In genomic region chr11:98595955-98596354, GRCm38 (mm10) we compare ENCODE assay signal across 30 mouse cellular contexts. TPM values are rescaled to one million over a fixed set of nuclear protein-coding genes. Genes with fewer than 3 reads are reported as not detected.
DNase-seq lines count a peak whose midpoint lies in the region; ATAC-seq and TF ChIP-seq lines count a peak whose summit lies in the region.
"Had no signal": no experiment of that assay in that cellular context is flagged by ENCODE, and none has a peak within 500 bp of the region (broad histone marks: within the 10 kb centered on the region; RNA-seq: fewer than 3 reads in every experiment).

No protein-coding gene starts in this region.

- peak; percentile 50 for DNase-seq in CD4-positive helper T cell, adult 2 months (ENCODE audit: low read depth, low spot score)
- DNase-seq in natural killer cell, adult 2 months (ENCODE audit: low spot score in 2 of 2), result peak; percentile 26 to 52
- DNase-seq in urinary bladder, adult 2 months (ENCODE audit: low spot score), result no peak
- DNase-seq in left cerebral cortex, adult 2 months (ENCODE audit: extremely low spot score in 1 of 2, low spot score in 2 of 2), result no peak
- DNase-seq: adrenal gland, adult 2 months; adrenal gland, postnatal 10 days; adrenal gland, postnatal 25 days; B cell, adult 2 months; cerebellum, adult 11 months; cerebellum, adult 18-20 months; cerebellum, adult 8-10 months; cerebellum, adult 9-11 months; cerebellum, postnatal 14 days; cerebellum, postnatal 36 days; embryo, embryonic 11 days; forebrain, postnatal 0 days had no signal

- TF ChIP-seq CTCF in left cerebral cortex, adult 2 months (IDR thresholded peaks at IDR 0.05), result no peak

- intact Hi-C loops in left cerebral cortex, adult 2 months (cut with DNase I), result no loop called here

- peak; percentile 26 for ATAC-seq in CD4-positive, CD25-positive, alpha-beta regulatory T cell, adult 4 months
- peak; percentile 36 for ATAC-seq in activated CD4-positive, CD25-positive, alpha-beta regulatory T cell, adult 4 months
- no peak for ATAC-seq in erythroblast, adult 5-6 weeks (replicated peaks; ENCODE audit: low FRiP score, poor library complexity, severe bottlenecking)
- ATAC-seq: forebrain, embryonic 13.5 days; forebrain, embryonic 15.5 days; forebrain, postnatal 0 days; Patski had no signal

- H3K4me3 ChIP-seq in left cerebral cortex, adult 2 months, result no peak overlapping the region
- H3K4me3 ChIP-seq: embryonic facial prominence, embryonic 13.5 days; embryonic facial prominence, embryonic 15.5 days; forebrain, embryonic 13.5 days; forebrain, embryonic 15.5 days had no signal

- H3K27ac ChIP-seq in left cerebral cortex, adult 2 months, result no peak overlapping the region
- H3K27ac ChIP-seq: embryonic facial prominence, embryonic 13.5 days; embryonic facial prominence, embryonic 15.5 days; forebrain, embryonic 13.5 days; forebrain, embryonic 15.5 days had no signal

RNA-seq across cellular contexts. Expression of gene Lrrc3c, which starts 2.1 kb away (rescaled TPM):
- not detected for polyA plus RNA-seq in CD4-positive, CD25-positive, alpha-beta regulatory T cell, adult 4 months (2017; shearing (Covaris generic))
- not detected for polyA plus RNA-seq in activated CD4-positive, CD25-positive, alpha-beta regulatory T cell, adult 4 months (2017; shearing (Covaris generic))
- total RNA-seq in erythroblast, adult 5-6 weeks (2015; ENCODE audit: low replicate concordance), result not detected in 2 replicates
- total RNA-seq in erythroblast, adult 5-6 weeks (2017; ENCODE audit: low replicate concordance), result not detected in 2 replicates
- polyA plus RNA-seq in urinary bladder, adult 2 months (2012; rRNA removed), result not detected in 2 replicates
- total RNA-seq in left cerebral cortex, adult 2 months (2021), result not detected
- total RNA-seq: adrenal gland, adult 2 months; adrenal gland, postnatal 10 days; adrenal gland, postnatal 25 days; adrenal gland, postnatal 4 days; common myeloid progenitor, adult 5-6 weeks; forebrain, postnatal 0 days; G1E had no signal
- polyA plus RNA-seq: adrenal gland, adult 2 months; brain, embryonic 14.5 days; embryonic facial prominence, embryonic 11.5 days; embryonic facial prominence, embryonic 13.5 days; embryonic facial prominence, embryonic 15.5 days; forebrain, embryonic 11.5 days; forebrain, embryonic 13.5 days; forebrain, embryonic 15.5 days; forebrain, postnatal 0 days; G1E; Patski had no signal

RNA-seq across cellular contexts. Expression of gene Ormdl3, which starts 8.8 kb away (rescaled TPM):
- 10 to 100 TPM; 25.9 to 53.6 TPM for polyA plus RNA-seq in CD4-positive, CD25-positive, alpha-beta regulatory T cell, adult 4 months (2017; shearing (Covaris generic))
- polyA plus RNA-seq in activated CD4-positive, CD25-positive, alpha-beta regulatory T cell, adult 4 months (2017; shearing (Covaris generic)), result 10 to 100 TPM; 15.8 to 37.6 TPM
- 20.5 and 31.9 TPM in 2 replicates for total RNA-seq in erythroblast, adult 5-6 weeks (2015; ENCODE audit: low replicate concordance)
- 37.9 and 51.6 TPM in 2 replicates for total RNA-seq in erythroblast, adult 5-6 weeks (2017; ENCODE audit: low replicate concordance)
- polyA plus RNA-seq in urinary bladder, adult 2 months (2012; rRNA removed), result 57.6 and 63.7 TPM in 2 replicates
- total RNA-seq in left cerebral cortex, adult 2 months (2021), result 10 to 100 TPM; 45.9 to 47.9 TPM

RNA-seq across cellular contexts. Expression of gene Gm12355, which starts 29.5 kb away (rescaled TPM):
- polyA plus RNA-seq in CD4-positive, CD25-positive, alpha-beta regulatory T cell, adult 4 months (2017; shearing (Covaris generic)), result 1 to 10 TPM; 1.0 to 9.6 TPM
- polyA plus RNA-seq in activated CD4-positive, CD25-positive, alpha-beta regulatory T cell, adult 4 months (2017; shearing (Covaris generic)), result 1 to 10 TPM; 2.2 to 10.0 TPM
- 1.0 and 2.5 TPM in 2 replicates for total RNA-seq in erythroblast, adult 5-6 weeks (2015; ENCODE audit: low replicate concordance)
- total RNA-seq in erythroblast, adult 5-6 weeks (2017; ENCODE audit: low replicate concordance), result 0.60 and 1.1 TPM in 2 replicates
- polyA plus RNA-seq in urinary bladder, adult 2 months (2012; rRNA removed), result 0.47 and 0.52 TPM in 2 replicates
- 10 to 100 TPM in 1 of 2 experiments, 1 to 10 TPM in 1; 8.8 to 12.1 TPM for total RNA-seq in left cerebral cortex, adult 2 months (2021)
- polyA plus RNA-seq: adrenal gland, adult 2 months; G1E had no signal

RNA-seq across cellular contexts. Expression of gene Gsdma3, which starts 30.2 kb away (rescaled TPM):
- polyA plus RNA-seq in CD4-positive, CD25-positive, alpha-beta regulatory T cell, adult 4 months (2017; shearing (Covaris generic)), result under 1 TPM in 1 of 2 experiments, not detected in 1; 0.20 TPM
- polyA plus RNA-seq in activated CD4-positive, CD25-positive, alpha-beta regulatory T cell, adult 4 months (2017; shearing (Covaris generic)), result not detected
- not detected in 2 replicates for total RNA-seq in erythroblast, adult 5-6 weeks (2015; ENCODE audit: low replicate concordance)
- not detected in 2 replicates for total RNA-seq in erythroblast, adult 5-6 weeks (2017; ENCODE audit: low replicate concordance)
- polyA plus RNA-seq in urinary bladder, adult 2 months (2012; rRNA removed), result not detected in 2 replicates
- total RNA-seq in left cerebral cortex, adult 2 months (2021), result under 1 TPM; 0.23 to 0.27 TPM
- total RNA-seq: common myeloid progenitor, adult 5-6 weeks; forebrain, postnatal 0 days; G1E had no signal
- polyA plus RNA-seq: adrenal gland, adult 2 months; brain, embryonic 14.5 days; embryonic facial prominence, embryonic 11.5 days; embryonic facial prominence, embryonic 13.5 days; embryonic facial prominence, embryonic 15.5 days; forebrain, embryonic 11.5 days; forebrain, embryonic 13.5 days; forebrain, embryonic 15.5 days; forebrain, postnatal 0 days; G1E; Patski had no signal

RNA-seq across cellular contexts. Expression of gene Zpbp2, which starts 45.1 kb away (rescaled TPM):
- polyA plus RNA-seq in CD4-positive, CD25-positive, alpha-beta regulatory T cell, adult 4 months (2017; shearing (Covaris generic)), result 1 to 10 TPM; 5.0 to 6.0 TPM
- polyA plus RNA-seq in activated CD4-positive, CD25-positive, alpha-beta regulatory T cell, adult 4 months (2017; shearing (Covaris generic)), result 1 to 10 TPM; 4.2 to 7.1 TPM
- total RNA-seq in erythroblast, adult 5-6 weeks (2015; ENCODE audit: low replicate concordance), result not detected in 2 replicates
- 4.6 TPM in 1 of 2 replicates, not detected in the other for total RNA-seq in erythroblast, adult 5-6 weeks (2017; ENCODE audit: low replicate concordance)
- polyA plus RNA-seq in urinary bladder, adult 2 months (2012; rRNA removed), result 1.4 and 2.5 TPM in 2 replicates
- not detected for total RNA-seq in left cerebral cortex, adult 2 months (2021)
- total RNA-seq: forebrain, postnatal 0 days had no signal
- polyA plus RNA-seq: embryonic facial prominence, embryonic 13.5 days; forebrain, embryonic 13.5 days; forebrain, postnatal 0 days had no signal

Comparison
In these comparisons a context has a peak if more than half of its experiments do, and no peak if none do; other contexts are left out.
1. DNase-seq: peak in CD4-positive helper T cell, adult 2 months (single experiment) and natural killer cell, adult 2 months (2 of 2); none in urinary bladder, adult 2 months (single experiment) and left cerebral cortex, adult 2 months (0 of 2).